Mouse (Mus musculus): ENCODE data around the gene Htra2. TPM values are rescaled to one million over a fixed set of nuclear protein-coding genes. Genes with fewer than 3 reads are reported as not detected.

Htra2 gene
- polyA plus RNA-seq, 1 experiment from 2014 or later: 78.3 TPM

DNA sequence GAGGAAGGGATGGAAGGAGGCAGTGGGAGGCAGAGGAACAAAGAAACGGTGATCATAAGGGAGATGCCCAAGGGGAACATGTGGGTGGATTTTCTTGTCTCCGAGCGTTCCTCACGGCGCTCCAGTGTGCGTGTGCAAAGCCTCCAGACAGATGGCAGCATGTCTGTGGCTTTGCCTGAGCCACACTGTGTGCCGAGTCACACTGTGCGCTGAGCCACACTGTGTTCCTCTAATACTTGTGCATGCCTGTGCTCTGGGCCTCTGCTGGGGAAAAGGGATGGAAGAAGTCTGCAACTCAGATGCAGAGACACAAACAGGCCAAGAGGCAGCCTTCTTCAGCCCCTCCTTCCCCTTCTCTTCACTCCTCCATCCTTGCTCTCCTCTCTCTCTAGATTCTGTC, 27.8 kb downstream of the Htra2 start:
- Histone ChIP-seq H3K27ac (replicated peaks) (no peak overlapping the region), H3K4me3 (no peak overlapping the region), H3K9me3 (no peaks in the 10 kb centered on the region), H3K4me1 (replicated peaks) (peaks cover 3% of the 10 kb centered on the region), H3K9ac (no peak overlapping the region), H3K4me2 (no peak overlapping the region), H3K36me3 (no peaks in the 10 kb centered on the region), H3K27me3 (peaks cover 24% of the 10 kb centered on the region)
- 67% methylated on average over 8 of the region's 8 CpGs for WGBS
- ATAC-seq (ENCODE audit: low FRiP score, low read depth): no peak

DNA sequence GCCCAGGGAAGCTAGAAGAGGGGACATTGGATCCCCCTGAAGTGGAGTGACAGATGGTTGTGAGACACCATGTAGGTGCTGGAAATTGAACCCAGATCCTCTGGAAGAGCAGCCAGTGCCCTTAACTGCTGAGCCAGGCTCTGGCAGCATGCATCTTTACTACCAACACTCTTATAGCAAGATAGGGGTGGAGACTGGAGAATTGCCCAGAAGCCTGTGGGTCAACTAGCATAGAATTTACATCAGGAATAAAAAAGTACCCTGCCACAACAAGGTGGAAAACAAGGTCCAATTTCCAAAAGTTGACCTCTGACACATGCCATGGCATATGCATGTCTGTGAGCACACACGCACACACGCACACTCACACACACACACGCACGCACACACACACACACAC, 29.9 kb downstream of the Htra2 start:
- WGBS: 90% methylated on average over 4 of the region's 4 CpGs
- Histone ChIP-seq H3K4me1 (replicated peaks) (no peaks in the 10 kb centered on the region), H3K9ac (no peak overlapping the region), H3K9me3 (no peaks in the 10 kb centered on the region), H3K4me2 (no peak overlapping the region), H3K4me3 (no peak overlapping the region), H3K36me3 (no peaks in the 10 kb centered on the region), H3K27me3 (peaks cover 4% of the 10 kb centered on the region; the same call in 1 of the 2 replicates), H3K27ac (replicated peaks) (no peak overlapping the region)
- no peak for ATAC-seq (ENCODE audit: low FRiP score, low read depth)

DNA sequence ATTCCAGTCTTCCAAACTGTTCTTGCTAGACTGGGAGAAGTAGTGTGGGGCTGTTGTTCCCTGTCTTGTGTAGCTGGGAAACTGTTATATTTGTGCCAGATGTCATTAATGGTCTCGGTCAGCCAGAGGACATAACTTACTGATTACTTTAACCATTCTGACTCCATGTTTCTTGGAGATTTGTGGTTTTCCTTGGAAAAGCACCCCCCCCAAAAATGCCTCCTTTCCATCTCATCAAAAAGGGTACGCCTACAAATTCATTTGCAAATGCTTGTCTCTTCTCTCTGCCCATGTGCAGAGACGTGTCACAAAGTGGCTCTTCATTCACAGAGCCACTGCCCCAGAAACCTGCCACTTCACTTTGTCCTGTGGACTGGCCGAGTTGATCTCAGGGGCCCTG, 30.7 kb downstream of the Htra2 start:
- no peak overlapping the region for H3K4me2 ChIP-seq
- H3K27me3 ChIP-seq: no peaks in the 10 kb centered on the region
- H3K27ac ChIP-seq (replicated peaks): no peak overlapping the region
- H3K9me3 ChIP-seq: no peaks in the 10 kb centered on the region
- no peak overlapping the region for H3K9ac ChIP-seq
- 64% methylated on average over 4 of the region's 4 CpGs for WGBS
- H3K4me1 ChIP-seq (replicated peaks): no peaks in the 10 kb centered on the region
- ATAC-seq (ENCODE audit: low FRiP score, low read depth): no peak
- H3K4me3 ChIP-seq: no peak overlapping the region
- H3K36me3 ChIP-seq: no peaks in the 10 kb centered on the region

DNA sequence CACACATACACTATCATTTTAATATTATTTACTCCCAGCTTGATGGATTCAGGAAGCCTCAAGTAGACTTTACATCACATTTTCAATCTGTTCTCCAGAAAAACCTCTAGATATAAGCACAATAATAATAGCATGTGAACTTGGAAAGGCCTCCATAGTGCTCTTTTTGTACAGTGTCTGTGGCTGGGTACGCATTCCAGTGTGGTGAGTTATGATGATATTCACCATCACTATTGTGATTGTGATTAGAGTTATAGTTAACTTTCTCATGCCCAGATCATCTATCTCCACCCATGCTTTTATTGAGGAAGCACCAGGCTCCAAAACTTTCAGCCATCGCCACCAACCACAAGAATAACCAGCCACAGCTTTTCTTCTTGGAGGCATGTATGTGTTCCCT, 31.3 kb downstream of the Htra2 start:
- 94% methylated on average over 2 of the region's 2 CpGs for WGBS
- no peaks in the 10 kb centered on the region for H3K9me3 ChIP-seq

GRCm38 (mm10) chr6:83023008-83023407, 32.1 kb downstream of the Htra2 start:
- no peak overlapping the region for H3K4me3 ChIP-seq
- no peak overlapping the region for H3K27ac ChIP-seq (replicated peaks)
- no peaks in the 10 kb centered on the region for H3K36me3 ChIP-seq
- H3K27me3 ChIP-seq: no peaks in the 10 kb centered on the region
- ATAC-seq (ENCODE audit: low FRiP score, low read depth): no peak
- H3K4me1 ChIP-seq (replicated peaks): no peaks in the 10 kb centered on the region
- no peak overlapping the region for H3K4me2 ChIP-seq
- no peaks in the 10 kb centered on the region for H3K9me3 ChIP-seq
- WGBS: 86% methylated on average over 9 of the region's 9 CpGs
- no peak overlapping the region for H3K9ac ChIP-seq

More for the DNA sequence above, 31.3 kb downstream of the Htra2 start:
- no peak overlapping the region for H3K27ac ChIP-seq (replicated peaks)
- no peaks in the 10 kb centered on the region for H3K36me3 ChIP-seq
- H3K9ac ChIP-seq: no peak overlapping the region
- no peak overlapping the region for H3K4me3 ChIP-seq
- H3K4me1 ChIP-seq (replicated peaks): no peaks in the 10 kb centered on the region
- H3K27me3 ChIP-seq: no peaks in the 10 kb centered on the region
- no peak for ATAC-seq (ENCODE audit: low FRiP score, low read depth)
- H3K4me2 ChIP-seq: no peak overlapping the region

DNA sequence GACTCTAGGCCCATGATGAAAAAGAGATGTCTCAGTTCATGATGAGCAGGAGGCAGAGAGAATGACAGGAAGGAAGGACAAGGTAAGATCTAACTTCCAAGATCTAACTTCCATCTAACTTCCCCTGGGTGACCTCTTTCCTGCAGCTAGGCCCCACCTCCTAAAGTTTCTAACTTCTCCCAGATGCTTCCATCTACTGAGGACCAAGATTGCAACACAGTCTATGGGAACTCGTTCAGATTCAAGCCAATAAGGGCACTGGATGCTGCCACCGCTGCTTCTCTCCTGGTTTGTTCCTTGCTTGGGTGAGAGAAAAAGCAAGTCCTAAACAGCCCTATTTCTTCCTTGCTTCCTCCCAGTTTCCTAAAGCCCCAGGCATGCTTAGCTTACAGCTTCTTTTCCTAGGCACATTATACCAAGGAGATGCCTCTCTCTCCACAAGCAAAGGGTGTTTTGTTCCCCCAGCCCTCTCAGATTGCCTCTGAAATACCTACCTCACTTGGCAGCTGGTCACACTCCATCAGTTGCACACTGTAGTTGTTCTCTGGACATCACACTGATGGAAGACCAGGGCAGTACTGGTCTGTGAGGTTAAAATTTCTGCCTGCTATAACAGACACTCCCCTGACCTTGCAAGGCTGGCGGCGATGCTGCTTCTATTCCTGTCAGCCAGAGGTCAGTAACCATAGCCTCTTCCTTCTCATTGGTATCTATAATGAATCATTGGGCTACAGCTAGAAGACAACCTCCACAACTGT, 34.1 kb downstream of the Htra2 start:
- Histone ChIP-seq H3K9me3 (no peaks in the 10 kb centered on the region), H3K4me3 (no peak overlapping the region), H3K27me3 (no peaks in the 10 kb centered on the region), H3K4me2 (no peak overlapping the region), H3K4me1 (replicated peaks) (no peaks in the 10 kb centered on the region), H3K36me3 (no peaks in the 10 kb centered on the region), H3K9ac (no peak overlapping the region), H3K27ac (replicated peaks) (no peak overlapping the region)
- 80% methylated on average over 4 of the region's 4 CpGs for WGBS
- ATAC-seq (ENCODE audit: low FRiP score, low read depth): no peak

- Histone ChIP-seq H3K4me1 (replicated peaks) (no peaks in the 10 kb centered on the region), H3K4me3 (no peak overlapping the region), H3K9ac (no peak overlapping the region), H3K36me3 (no peaks in the 10 kb centered on the region), H3K27ac (replicated peaks) (no peak overlapping the region), H3K9me3 (no peaks in the 10 kb centered on the region), H3K27me3 (no peaks in the 10 kb centered on the region), H3K4me2 (no peak overlapping the region)
- ATAC-seq (ENCODE audit: low FRiP score, low read depth): no peak
- WGBS: 88% methylated on average over 6 of the region's 6 CpGs
Observed at GRCm38 (mm10) chr6:83020121-83020520, 35.0 kb downstream of the Htra2 start.

DNA sequence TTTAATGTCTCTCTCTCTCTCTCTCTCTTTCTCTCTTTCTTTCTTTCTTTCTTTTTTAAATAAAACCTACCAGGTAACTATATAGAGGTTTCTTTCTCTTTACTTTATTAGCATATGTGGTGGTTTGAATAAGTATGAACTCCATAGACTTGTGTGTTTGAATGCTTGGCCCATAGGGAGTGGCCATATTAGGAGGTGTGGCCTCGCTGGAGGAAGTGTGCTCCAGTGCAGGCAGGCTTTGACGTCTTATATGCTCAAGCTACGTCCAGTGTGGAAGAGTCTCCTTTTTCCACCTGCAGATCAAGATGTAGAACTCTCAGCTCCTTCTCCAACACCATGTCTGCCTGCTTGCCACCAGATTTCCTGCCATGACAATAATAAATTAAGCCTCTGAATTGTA, 36.0 kb downstream of the Htra2 start:
- Histone ChIP-seq H3K4me3 (no peak overlapping the region), H3K4me2 (no peak overlapping the region), H3K27ac (replicated peaks) (no peak overlapping the region), H3K36me3 (no peaks in the 10 kb centered on the region), H3K9me3 (no peaks in the 10 kb centered on the region), H3K9ac (no peak overlapping the region), H3K4me1 (replicated peaks) (no peaks in the 10 kb centered on the region), H3K27me3 (no peaks in the 10 kb centered on the region)
- WGBS: 70% methylated on average over 3 of the region's 3 CpGs
- no peak for ATAC-seq (ENCODE audit: low FRiP score, low read depth)

DNA sequence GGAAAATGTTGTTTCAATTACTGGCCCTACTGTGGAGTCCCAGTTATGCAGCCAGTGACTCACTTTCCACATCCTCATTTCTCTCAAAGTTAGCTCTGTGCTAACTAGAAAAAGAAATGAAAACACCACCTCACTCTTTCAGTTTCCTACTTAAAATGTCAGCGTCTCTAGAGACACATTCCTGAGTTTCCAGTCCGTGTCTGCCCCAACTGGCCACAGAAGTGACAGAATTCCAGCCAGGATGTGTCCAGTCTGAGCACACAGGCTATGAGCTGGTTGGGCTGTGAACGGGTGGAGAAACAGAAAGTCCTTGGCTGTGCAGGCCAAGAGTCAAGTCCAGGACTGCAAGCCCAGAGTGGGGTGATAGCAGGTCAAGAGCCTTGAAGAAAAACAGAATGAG, 37.9 kb downstream of the Htra2 start:
- no peak overlapping the region for H3K27ac ChIP-seq (replicated peaks)
- no peaks in the 10 kb centered on the region for H3K36me3 ChIP-seq
- H3K4me2 ChIP-seq: no peak overlapping the region
- H3K27me3 ChIP-seq: no peaks in the 10 kb centered on the region
- no peaks in the 10 kb centered on the region for H3K9me3 ChIP-seq
- WGBS: 79% methylated on average over 3 of the region's 3 CpGs
- ATAC-seq (ENCODE audit: low FRiP score, low read depth): no peak
- no peaks in the 10 kb centered on the region for H3K4me1 ChIP-seq (replicated peaks)
- no peak overlapping the region for H3K4me3 ChIP-seq
- H3K9ac ChIP-seq: no peak overlapping the region

GRCm38 (mm10) chr6:83015749-83016148, 39.3 kb downstream of the Htra2 start:
- WGBS: 78% methylated on average over 2 of the region's 2 CpGs

GRCm38 (mm10) chr6:83014482-83015466, 40.3 kb downstream of the Htra2 start:
- H3K27ac ChIP-seq (replicated peaks): no peak overlapping the region
- no peaks in the 10 kb centered on the region for H3K36me3 ChIP-seq
- no peak overlapping the region for H3K9ac ChIP-seq
- no peaks in the 10 kb centered on the region for H3K9me3 ChIP-seq
- H3K4me2 ChIP-seq: no peak overlapping the region
- H3K27me3 ChIP-seq: no peaks in the 10 kb centered on the region
- no peaks in the 10 kb centered on the region for H3K4me1 ChIP-seq (replicated peaks)
- no peak overlapping the region for H3K4me3 ChIP-seq
- 80% methylated on average over 12 of the region's 12 CpGs for WGBS
- no peak for ATAC-seq (ENCODE audit: low FRiP score, low read depth)

More at GRCm38 (mm10) chr6:83015749-83016148, 39.3 kb downstream of the Htra2 start:
- Histone ChIP-seq H3K4me1 (replicated peaks) (no peaks in the 10 kb centered on the region), H3K36me3 (no peaks in the 10 kb centered on the region), H3K4me2 (no peak overlapping the region), H3K27ac (replicated peaks) (no peak overlapping the region), H3K9me3 (no peaks in the 10 kb centered on the region), H3K4me3 (no peak overlapping the region), H3K9ac (no peak overlapping the region), H3K27me3 (no peaks in the 10 kb centered on the region)
- ATAC-seq (ENCODE audit: low FRiP score, low read depth): no peak

DNA sequence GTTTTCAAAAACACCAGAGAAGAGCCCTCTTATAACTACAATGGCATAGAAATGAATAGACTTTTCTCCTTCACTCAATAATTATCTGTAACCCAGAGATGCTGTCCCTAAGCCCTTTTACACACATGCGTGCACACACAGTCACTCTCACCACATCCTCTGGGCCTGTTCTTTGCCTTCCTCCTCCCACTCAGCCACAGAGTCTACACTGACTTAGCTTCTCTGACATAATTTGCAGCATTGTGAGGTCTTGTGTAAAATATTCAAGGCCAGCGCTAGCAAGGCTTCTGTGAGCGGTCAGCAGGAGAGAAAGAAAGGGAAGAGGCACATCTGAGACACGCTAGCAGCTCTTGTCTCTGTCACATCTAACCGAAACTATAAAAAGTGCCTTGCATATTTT, 41.6 kb downstream of the Htra2 start:
- 78% methylated on average over 5 of the region's 5 CpGs for WGBS
- H3K9ac ChIP-seq: no peak overlapping the region
- no peaks in the 10 kb centered on the region for H3K4me1 ChIP-seq (replicated peaks)
- ATAC-seq (ENCODE audit: low FRiP score, low read depth): no peak
- H3K27ac ChIP-seq (replicated peaks): no peak overlapping the region
- no peaks in the 10 kb centered on the region for H3K27me3 ChIP-seq
- no peaks in the 10 kb centered on the region for H3K36me3 ChIP-seq
- no peaks in the 10 kb centered on the region for H3K9me3 ChIP-seq
- no peak overlapping the region for H3K4me2 ChIP-seq
- H3K4me3 ChIP-seq: no peak overlapping the region
